ENCODE assay signal across 28 mouse cellular contexts in the genomic region with DNA sequence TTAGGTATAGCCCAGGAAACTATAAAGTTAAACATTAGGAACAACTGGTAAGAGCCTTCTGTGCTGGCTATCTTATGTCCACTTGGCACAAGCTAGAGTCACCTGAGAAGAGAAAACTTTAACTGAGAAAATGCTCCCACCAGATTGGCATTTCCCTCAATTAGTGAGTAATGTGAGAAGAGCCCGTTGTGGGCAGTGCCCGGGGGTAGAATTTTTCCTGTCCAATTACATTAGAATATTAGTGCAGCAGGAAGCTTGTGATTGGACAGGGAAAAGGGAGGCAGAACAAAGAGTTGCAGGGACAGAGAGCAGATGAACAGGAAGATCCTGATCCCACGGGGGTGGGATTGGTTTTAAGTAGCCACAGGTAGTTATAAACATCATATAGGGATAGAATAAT. TPM values are rescaled to one million over a fixed set of nuclear protein-coding genes. Genes with fewer than 3 reads are reported as not detected.
DNase-seq lines count a peak whose midpoint lies in the region; ATAC-seq and TF ChIP-seq lines count a peak whose summit lies in the region.
"Had no signal": no experiment of that assay in that cellular context is flagged by ENCODE, and none has a peak within 500 bp of the region (broad histone marks: within the 10 kb centered on the region; RNA-seq: fewer than 3 reads in every experiment).

No protein-coding gene starts in this region.

- H3K27me3 ChIP-seq in E14TG2a.4 (ENCODE audit: insufficient read depth, low read length), result no peaks in the 10 kb centered on the region
- H3K27me3 ChIP-seq in embryonic facial prominence, embryonic 14.5 days (replicated peaks; ENCODE audit: control insufficient read depth, insufficient read depth, low read length), result no peaks in the 10 kb centered on the region
- no peaks in the 10 kb centered on the region for H3K27me3 ChIP-seq in hindbrain, embryonic 10.5 days (ENCODE audit: insufficient read depth, poor library complexity, severe bottlenecking)
- H3K27me3 ChIP-seq: embryonic facial prominence, embryonic 15.5 days; forebrain, embryonic 12.5 days; limb, embryonic 15.5 days; liver, embryonic 13.5 days; megakaryocyte, embryonic 14.5 days; midbrain, embryonic 12.5 days had no signal

- no peak overlapping the region for H3K4me2 ChIP-seq in embryonic facial prominence, embryonic 14.5 days (ENCODE audit: low read depth, low read length)
- H3K4me2 ChIP-seq: embryonic facial prominence, embryonic 15.5 days; forebrain, embryonic 12.5 days; heart, embryonic 11.5 days; hindbrain, embryonic 14.5 days; limb, embryonic 15.5 days; liver, embryonic 13.5 days; midbrain, embryonic 12.5 days had no signal

- no peak overlapping the region for H3K27ac ChIP-seq in embryonic facial prominence, embryonic 14.5 days (replicated peaks; ENCODE audit: low read depth, low read length)
- no peak overlapping the region for H3K27ac ChIP-seq in hindbrain, embryonic 10.5 days
- H3K27ac ChIP-seq: embryonic facial prominence, embryonic 15.5 days; forebrain, embryonic 12.5 days; hindbrain, embryonic 14.5 days; limb, embryonic 10.5 days; limb, embryonic 15.5 days; liver, embryonic 13.5 days; midbrain, embryonic 12.5 days had no signal

- peak; percentile 22; the same call in 1 of the 2 replicates for ATAC-seq in embryonic facial prominence, embryonic 14.5 days (ENCODE audit: low read depth)
- ATAC-seq in CD4-positive, CD25-positive, alpha-beta regulatory T cell, adult 4 months, result no peak
- ATAC-seq: forebrain, postnatal 0 days; intestine, postnatal 0 days; lung, postnatal 0 days had no signal

- TF ChIP-seq CTCF in E14TG2a.4 (conservative IDR thresholded peaks at IDR 0.05; ENCODE audit: low read length), result no peak

- no peak overlapping the region for H3K9ac ChIP-seq in embryonic facial prominence, embryonic 14.5 days (ENCODE audit: low read depth, low read length)
- H3K9ac ChIP-seq: embryonic facial prominence, embryonic 15.5 days; forebrain, embryonic 12.5 days; forebrain, postnatal 0 days; hindbrain, embryonic 14.5 days; limb, embryonic 15.5 days; liver, embryonic 13.5 days; midbrain, embryonic 12.5 days had no signal

- peaks cover 51% of the 10 kb centered on the region for H3K36me3 ChIP-seq in E14TG2a.4 (ENCODE audit: insufficient read depth, low read length)
- H3K36me3 ChIP-seq in embryonic facial prominence, embryonic 14.5 days (ENCODE audit: control insufficient read depth, insufficient read depth, low read length), result peaks cover 92% of the 10 kb centered on the region
- H3K36me3 ChIP-seq in hindbrain, embryonic 10.5 days, result peaks cover 98% of the 10 kb centered on the region

- peaks cover 37% of the 10 kb centered on the region for H3K4me1 ChIP-seq in E14TG2a.4 (replicated peaks; ENCODE audit: low read depth, low read length)
- no peaks in the 10 kb centered on the region for H3K4me1 ChIP-seq in embryonic facial prominence, embryonic 14.5 days (ENCODE audit: control insufficient read depth, insufficient read depth, low read length)
- H3K4me1 ChIP-seq in hindbrain, embryonic 10.5 days (replicated peaks), result peaks cover 3% of the 10 kb centered on the region; the same call in 1 of the 2 replicates
- H3K4me1 ChIP-seq: embryonic facial prominence, embryonic 15.5 days; forebrain, embryonic 12.5 days; limb, embryonic 10.5 days; limb, embryonic 15.5 days; liver, embryonic 13.5 days; midbrain, embryonic 12.5 days had no signal

- H3K4me3 ChIP-seq in E14TG2a.4 (replicated peaks; ENCODE audit: low read length), result peak overlapping the region; percentile 70
- no peak overlapping the region for H3K4me3 ChIP-seq in embryonic facial prominence, embryonic 14.5 days (ENCODE audit: low read depth, low read length)
- no peak overlapping the region for H3K4me3 ChIP-seq in hindbrain, embryonic 10.5 days
- H3K4me3 ChIP-seq: embryonic facial prominence, embryonic 15.5 days; forebrain, embryonic 12.5 days; limb, embryonic 10.5 days; limb, embryonic 15.5 days; liver, embryonic 13.5 days; megakaryocyte, embryonic 14.5 days; midbrain, embryonic 12.5 days had no signal

- no peaks in the 10 kb centered on the region for H3K9me3 ChIP-seq in E14TG2a.4 (ENCODE audit: low read length)
- no peaks in the 10 kb centered on the region for H3K9me3 ChIP-seq in embryonic facial prominence, embryonic 14.5 days (ENCODE audit: control insufficient read depth, low read length)
- H3K9me3 ChIP-seq in hindbrain, embryonic 10.5 days, result no peaks in the 10 kb centered on the region
- H3K9me3 ChIP-seq: embryonic facial prominence, embryonic 15.5 days; forebrain, embryonic 12.5 days; limb, embryonic 10.5 days; limb, embryonic 15.5 days; liver, embryonic 13.5 days; midbrain, embryonic 12.5 days had no signal

- DNase-seq in heart, adult 11 months, result peak; percentile 11
- no peak for DNase-seq in heart, postnatal 14 days
- peak; percentile 16 for DNase-seq in NIH3T3 (ENCODE audit: low read depth)
- DNase-seq in embryonic facial prominence, embryonic 14.5 days (ENCODE audit: low spot score), result peak; percentile 53
- no peak for DNase-seq in hindbrain, embryonic 10.5 days (ENCODE audit: low spot score)
- DNase-seq: adrenal gland, postnatal 25 days; cerebellum, adult 11-12 months; cerebellum, adult 9-11 months; forebrain, postnatal 0 days; gastrocnemius, postnatal 10 days; heart, postnatal 4 days; kidney, adult 9 months; kidney, postnatal 25 days; liver, embryonic 13.5 days; lung, adult 18-20 months; lung, postnatal 4 days had no signal

- WGBS in embryonic facial prominence, embryonic 14.5 days, result 29% methylated on average over 3 of the region's 3 CpGs
- WGBS in hindbrain, embryonic 10.5 days, result 75% methylated on average over 3 of the region's 3 CpGs

- intact Hi-C loops in heart, postnatal 14 days (cut with DNase I), result no loop called here

RNA-seq across cellular contexts. Expression of gene 0610009B22Rik, which starts 14.2 kb away (rescaled TPM):
- total RNA-seq in heart, postnatal 14 days (2021), result 10 to 100 TPM; 35.8 to 37.3 TPM
- 77.5 and 82.9 TPM in 2 replicates for polyA plus RNA-seq in embryonic facial prominence, embryonic 14.5 days (2014; fragmentation: Nextera tagmentation; extraction: Ambion mirVana)
- 84.3 and 91.5 TPM in 2 replicates for polyA plus RNA-seq in hindbrain, embryonic 10.5 days (2016; fragmentation: Nextera tagmentation; extraction: Ambion mirVana)
- 10 to 100 TPM; 19.9 to 20.3 TPM for polyA plus RNA-seq in CD4-positive, CD25-positive, alpha-beta regulatory T cell, adult 4 months (2017; shearing (Covaris generic))

RNA-seq across cellular contexts. Expression of gene D930048N14Rik, which starts 52.1 kb away (rescaled TPM):
- total RNA-seq in heart, postnatal 14 days (2021), result 1 to 10 TPM; 1.3 to 1.4 TPM
- polyA plus RNA-seq in embryonic facial prominence, embryonic 14.5 days (2014; fragmentation: Nextera tagmentation; extraction: Ambion mirVana), result 2.8 and 3.3 TPM in 2 replicates
- 0.82 and 1.3 TPM in 2 replicates for polyA plus RNA-seq in hindbrain, embryonic 10.5 days (2016; fragmentation: Nextera tagmentation; extraction: Ambion mirVana)
- under 1 TPM in 1 of 2 experiments, not detected in 1; 0.62 TPM for polyA plus RNA-seq in CD4-positive, CD25-positive, alpha-beta regulatory T cell, adult 4 months (2017; shearing (Covaris generic))

RNA-seq across cellular contexts. Expression of gene N4bp3, which starts 52.2 kb away (rescaled TPM):
- total RNA-seq in heart, postnatal 14 days (2021), result 10 to 100 TPM; 22.1 to 23.1 TPM
- polyA plus RNA-seq in embryonic facial prominence, embryonic 14.5 days (2014; fragmentation: Nextera tagmentation; extraction: Ambion mirVana), result 32.1 and 37.8 TPM in 2 replicates
- polyA plus RNA-seq in hindbrain, embryonic 10.5 days (2016; fragmentation: Nextera tagmentation; extraction: Ambion mirVana), result 18.3 and 19.5 TPM in 2 replicates
- polyA plus RNA-seq in CD4-positive, CD25-positive, alpha-beta regulatory T cell, adult 4 months (2017; shearing (Covaris generic)), result 1 to 10 TPM; 1.2 to 2.5 TPM

Comparison
In these comparisons a context has a peak if more than half of its experiments do, and no peak if none do; other contexts are left out.
1. DNase-seq: peak in heart, adult 11 months (single experiment), NIH3T3 (single experiment) and embryonic facial prominence, embryonic 14.5 days (single experiment); none in heart, postnatal 14 days (0 of 2) and hindbrain, embryonic 10.5 days (single experiment).